Mouse (Mus musculus) myocyte (in vitro differentiated cells): ENCODE data around the gene Ubxn10.

Experiments used
- MAX ChIP-seq: IDR thresholded peaks from one replicate; pipeline ENCODE4 v1.6.1; 2011; ENCODE audit warnings: low read depth, mild to moderate bottlenecking, control low read depth
- MYOG ChIP-seq, 3 experiments: IDR thresholded peaks; one replicate each; pipeline ENCODE4 v1.6.1; 2011; ENCODE audit warnings: control low read depth in 2 of 3, low read depth in 2 of 3, mild to moderate bottlenecking in 2 of 3; ENCODE audit not compliant: insufficient read length in 2 of 3, control insufficient read depth in 1 of 3, insufficient read depth in 1 of 3
- POLR2A ChIP-seq: IDR thresholded peaks from one replicate; pipeline ENCODE4 v1.6.1; 2011; ENCODE audit warnings: low read depth, mild to moderate bottlenecking, control low read depth, moderate library complexity; ENCODE audit not compliant: insufficient read length
- SRF ChIP-seq: IDR thresholded peaks from one replicate; pipeline ENCODE4 v1.6.1; 2011; ENCODE audit warnings: low read depth; ENCODE audit not compliant: control insufficient read depth, insufficient read length
- TCF3 ChIP-seq: IDR thresholded peaks from one replicate; pipeline ENCODE4 v1.6.1; 2011; ENCODE audit warnings: low read depth, control low read depth; ENCODE audit not compliant: insufficient read length
- USF1 ChIP-seq: IDR thresholded peaks from one replicate; pipeline ENCODE4 v1.6.1; 2011; ENCODE audit warnings: low read depth, mild to moderate bottlenecking, control low read depth, moderate library complexity

- TF ChIP-seq TCF3: no peak
- TF ChIP-seq POLR2A: no peak
- no peak for TF ChIP-seq USF1
- TF ChIP-seq MAX: no peak
- no peak for TF ChIP-seq SRF
- no peak for TF ChIP-seq MYOG (IDR thresholded peaks at IDR 0.05; ENCODE audit: control insufficient read depth in 1 of 3, insufficient read depth in 1 of 3, insufficient read length in 2 of 3, low read depth in 2 of 3)
These were observed 22.8 kb downstream of the Ubxn10 start for GRCm38 (mm10) chr4:138714186-138714585.
